Mouse (Mus musculus) kidney, adult 11 months (tissue): ENCODE data around the gene Ppp1r9a.

Experiments
- DNase-seq: peaks from one replicate; pipeline ENCODE4 v3.0.0; 2022

Ppp1r9a gene

GRCm38 (mm10) chr6:5110715-5111048 lies 208.0 kb downstream of the Ppp1r9a start:
- no peak for DNase-seq

DNA sequence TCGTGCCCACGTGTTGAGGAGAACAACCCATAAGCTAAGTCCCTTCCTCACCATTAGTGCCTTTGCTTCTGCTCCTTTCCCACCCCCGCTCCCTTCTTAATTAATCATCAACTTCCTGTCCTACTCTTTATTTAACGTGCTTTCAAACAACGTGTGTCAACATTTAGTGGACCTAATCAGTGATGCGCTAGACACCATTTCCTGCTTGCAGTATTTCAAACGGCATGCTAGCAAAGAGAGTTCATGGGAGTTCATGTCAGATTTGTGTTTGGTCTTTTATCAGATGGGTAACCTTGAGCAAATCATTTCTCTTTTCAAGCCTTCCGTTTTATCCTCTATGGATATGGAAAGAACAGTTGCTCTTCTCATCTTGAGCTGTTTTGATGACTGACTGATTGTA lies 210.4 kb downstream of the Ppp1r9a start:
- DNase-seq: no peak

- no peak for DNase-seq
Observed at GRCm38 (mm10) chr6:5113734-5114133, 211.0 kb downstream of the Ppp1r9a start.

- no peak for DNase-seq
Observed at GRCm38 (mm10) chr6:5114857-5115256, 212.1 kb downstream of the Ppp1r9a start.

DNA sequence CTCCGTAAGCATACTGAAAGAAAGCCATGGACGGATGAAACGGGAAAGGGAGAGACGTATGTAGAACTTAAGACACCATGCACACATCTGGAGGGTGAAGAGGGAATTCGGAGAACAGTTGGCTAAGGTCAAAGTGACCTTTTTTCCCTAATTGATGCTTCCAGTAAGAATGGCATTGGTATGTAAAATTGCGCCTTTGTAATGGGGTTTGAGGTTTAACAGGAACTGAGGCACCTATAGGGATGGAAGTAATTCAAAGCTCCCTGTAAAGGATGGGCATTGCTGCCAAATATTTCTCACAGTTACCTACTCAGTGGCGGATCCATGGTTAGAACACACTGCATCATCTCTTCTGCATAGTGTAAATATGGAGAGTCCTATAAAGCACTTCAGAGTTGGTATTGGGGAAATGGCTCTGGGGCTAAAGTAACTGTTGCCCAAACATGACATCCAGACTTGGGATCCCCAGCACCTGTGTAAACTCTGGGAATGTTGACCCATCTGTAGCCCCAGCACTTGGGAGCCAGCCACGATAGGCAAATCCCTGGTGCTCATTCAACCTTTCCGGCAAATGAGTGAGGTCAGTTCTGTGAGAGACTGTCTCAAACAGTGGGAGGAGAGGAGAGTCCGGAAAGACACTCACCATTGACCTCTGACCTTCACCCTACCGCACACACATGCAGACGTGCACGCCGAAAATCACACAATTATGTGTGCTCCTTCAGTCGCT lies 216.6 kb downstream of the Ppp1r9a start:
- no peak for DNase-seq

DNA sequence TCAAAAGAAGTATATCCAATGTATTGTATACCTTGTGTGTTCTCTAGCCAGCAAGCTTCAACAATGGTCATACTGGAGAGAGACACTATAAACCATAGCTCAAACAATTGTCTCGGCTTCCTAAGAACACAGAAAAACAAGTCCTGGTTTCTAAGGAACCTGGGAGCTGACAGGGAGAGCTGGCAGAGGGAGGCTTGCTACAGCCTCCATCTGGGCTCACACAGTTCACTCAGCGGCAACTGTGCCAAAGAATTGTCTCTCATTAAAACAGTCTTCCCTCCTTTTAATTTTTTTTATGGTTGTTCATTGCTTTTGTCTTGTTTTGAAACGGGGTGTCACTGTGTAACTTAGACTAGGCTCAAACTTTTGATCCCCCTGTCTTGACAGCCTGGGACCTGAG lies 217.5 kb downstream of the Ppp1r9a start:
- no peak for DNase-seq

DNA sequence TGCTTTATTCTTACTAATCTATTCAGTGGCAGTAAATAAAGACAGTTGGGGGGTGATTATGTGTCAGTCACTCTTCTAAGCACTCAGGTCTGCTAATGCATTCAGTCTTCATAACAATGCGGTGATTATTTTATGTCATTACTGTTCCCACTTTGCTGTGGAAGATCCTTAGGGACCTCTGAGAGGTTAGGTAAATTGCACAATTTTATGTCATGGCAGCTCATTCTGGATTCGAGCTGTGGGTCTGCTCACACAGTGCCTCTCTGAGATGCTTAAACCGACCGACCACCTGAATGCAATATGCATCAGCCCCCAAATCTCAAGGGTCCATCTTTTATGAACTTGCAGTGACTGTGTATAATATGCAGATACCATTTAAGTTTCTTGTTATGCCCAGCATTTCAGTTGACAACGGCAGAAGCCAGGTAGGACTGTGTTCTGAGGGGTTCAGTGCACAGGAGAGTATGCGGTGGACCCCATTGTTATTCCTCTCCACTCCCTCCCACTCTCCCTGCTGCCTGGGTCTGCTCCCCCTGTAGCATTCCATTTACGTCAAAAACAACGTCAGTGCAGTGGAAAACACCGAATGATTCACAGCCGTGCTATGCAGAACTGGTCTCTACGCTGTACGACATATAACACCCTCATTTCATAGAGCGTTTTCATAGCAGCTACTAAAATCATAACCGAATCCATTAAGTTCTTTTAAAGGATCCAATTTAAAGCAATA lies 226.8 kb downstream of the Ppp1r9a start:
- DNase-seq: no peak

DNA sequence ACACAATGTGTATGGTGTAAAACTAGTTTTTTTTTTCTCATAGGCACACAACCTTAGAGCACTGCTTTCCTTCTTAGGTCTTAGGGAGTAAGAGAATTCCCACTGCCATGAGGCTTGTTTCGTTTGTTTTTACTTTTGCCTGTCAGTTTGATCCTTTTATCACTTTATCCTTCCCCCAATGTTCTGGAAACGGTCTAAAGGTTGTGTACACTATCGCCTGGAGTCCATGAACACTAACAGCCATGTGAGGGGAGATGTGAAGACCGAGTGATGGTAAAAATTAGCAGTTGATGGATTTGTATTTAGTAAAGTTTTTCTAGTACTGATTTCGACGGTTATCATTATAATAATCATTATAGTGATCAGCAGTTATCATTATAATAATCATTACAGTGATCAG lies 232.3 kb downstream of the Ppp1r9a start:
- DNase-seq: no peak

- no peak for DNase-seq
Observed at GRCm38 (mm10) chr6:5136046-5136445, 233.3 kb downstream of the Ppp1r9a start.

- DNase-seq: no peak
Observed at GRCm38 (mm10) chr6:5138875-5139631, 236.3 kb downstream of the Ppp1r9a start.

GRCm38 (mm10) chr6:5139666-5140065 lies 236.9 kb downstream of the Ppp1r9a start:
- DNase-seq: no peak

DNA sequence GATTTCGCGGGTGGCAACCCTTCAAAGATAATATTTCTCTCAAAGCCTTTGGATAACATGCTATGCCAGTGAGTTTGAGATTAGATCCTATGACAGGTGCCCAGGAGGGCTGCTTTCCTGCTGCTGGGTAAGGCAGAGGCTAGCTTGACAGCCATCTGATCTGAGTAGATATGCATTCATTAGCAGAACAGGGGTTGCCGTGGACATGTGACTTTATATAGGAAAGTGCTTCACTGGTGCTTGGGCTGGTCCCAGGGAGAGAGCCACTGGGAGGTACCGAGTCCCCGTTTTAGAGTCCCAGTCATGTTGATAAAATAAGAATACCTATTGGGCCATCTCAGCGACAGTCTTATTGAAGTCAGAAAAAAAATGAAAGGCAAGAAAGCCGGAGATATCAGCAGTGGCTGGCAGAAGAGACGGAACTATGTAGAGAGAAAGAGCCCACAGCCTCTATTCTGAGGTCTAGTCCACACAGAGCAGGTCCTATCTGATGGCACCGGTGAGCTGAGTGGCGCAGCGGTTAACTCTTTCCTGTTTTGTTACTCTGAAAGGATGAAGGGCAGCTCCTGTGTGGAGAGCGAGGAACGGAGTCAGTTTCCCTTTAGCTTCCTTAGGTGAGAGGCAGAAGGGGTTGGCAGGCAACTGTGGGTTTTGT lies 244.9 kb downstream of the Ppp1r9a start:
- DNase-seq: no peak

- DNase-seq: no peak
Observed at GRCm38 (mm10) chr6:5149941-5150340, 247.2 kb downstream of the Ppp1r9a start.

DNA sequence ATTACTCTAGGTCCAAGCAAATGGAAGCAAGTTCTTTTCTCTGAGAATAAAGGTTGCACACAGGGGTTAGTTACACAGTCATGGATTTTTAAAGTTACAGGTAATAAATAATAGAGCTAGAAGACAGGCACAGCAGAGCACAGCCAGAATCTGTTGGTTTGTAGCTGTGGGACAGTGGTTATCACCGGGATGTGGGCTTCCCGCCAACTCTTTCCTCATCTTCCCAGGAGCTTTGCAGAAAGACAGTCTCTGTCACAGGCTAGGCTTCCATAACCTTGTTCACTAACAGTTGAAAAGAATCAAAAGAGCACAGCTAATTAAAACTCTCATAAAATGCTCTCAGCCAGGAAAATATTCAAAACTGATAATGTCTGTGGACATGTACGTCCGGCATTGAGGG lies 248.5 kb downstream of the Ppp1r9a start:
- DNase-seq: no peak

DNA sequence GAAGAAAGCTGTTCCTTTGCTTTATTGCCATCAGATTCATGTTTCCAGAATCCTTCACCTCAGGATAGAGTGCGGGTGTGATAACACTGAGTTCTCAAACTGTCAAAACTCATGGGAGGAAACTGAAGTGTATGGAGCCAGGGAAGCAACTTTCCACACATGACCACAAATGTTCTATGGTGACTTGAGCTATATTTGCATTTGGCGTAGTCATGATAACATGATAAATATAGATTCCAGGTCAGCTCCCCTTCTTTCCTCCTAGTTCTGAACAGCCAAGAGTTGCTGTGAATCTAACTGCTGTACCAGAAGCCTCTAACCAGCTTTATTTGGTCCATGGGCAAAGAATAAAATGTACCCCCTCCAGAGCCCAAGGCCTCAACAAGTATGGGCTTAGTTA lies 249.5 kb downstream of the Ppp1r9a start:
- DNase-seq: no peak

- no peak for DNase-seq
Observed at GRCm38 (mm10) chr6:5154786-5155185, 252.1 kb downstream of the Ppp1r9a start.

DNA sequence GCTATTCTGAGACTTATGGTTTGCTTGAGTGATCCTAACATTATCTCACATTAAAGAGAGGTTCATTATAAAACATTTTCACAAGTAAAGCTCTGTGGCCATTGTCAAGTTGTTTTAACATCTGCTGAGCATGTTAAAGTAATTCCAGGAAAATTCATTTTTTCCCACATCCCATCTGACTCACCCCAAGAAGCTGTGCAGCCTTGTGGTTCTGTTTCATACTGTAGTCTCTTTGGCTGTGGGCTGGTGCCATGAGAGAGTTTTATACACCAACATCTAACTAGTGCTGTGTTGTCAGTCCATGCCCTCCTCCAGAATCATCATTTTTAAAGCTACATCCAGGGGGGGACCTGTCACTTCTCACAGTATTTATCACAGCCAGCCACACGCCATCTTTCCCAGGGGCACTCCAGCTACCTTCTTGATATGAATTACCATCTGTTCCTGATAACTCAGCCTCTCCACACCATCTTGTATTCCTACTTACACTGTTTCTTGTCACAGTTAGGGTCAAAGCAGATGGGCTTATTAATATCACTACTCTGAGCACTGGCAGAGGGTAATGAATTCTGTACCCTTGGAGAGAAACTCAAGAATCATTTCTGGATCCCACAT lies 252.7 kb downstream of the Ppp1r9a start:
- DNase-seq: no peak

DNA sequence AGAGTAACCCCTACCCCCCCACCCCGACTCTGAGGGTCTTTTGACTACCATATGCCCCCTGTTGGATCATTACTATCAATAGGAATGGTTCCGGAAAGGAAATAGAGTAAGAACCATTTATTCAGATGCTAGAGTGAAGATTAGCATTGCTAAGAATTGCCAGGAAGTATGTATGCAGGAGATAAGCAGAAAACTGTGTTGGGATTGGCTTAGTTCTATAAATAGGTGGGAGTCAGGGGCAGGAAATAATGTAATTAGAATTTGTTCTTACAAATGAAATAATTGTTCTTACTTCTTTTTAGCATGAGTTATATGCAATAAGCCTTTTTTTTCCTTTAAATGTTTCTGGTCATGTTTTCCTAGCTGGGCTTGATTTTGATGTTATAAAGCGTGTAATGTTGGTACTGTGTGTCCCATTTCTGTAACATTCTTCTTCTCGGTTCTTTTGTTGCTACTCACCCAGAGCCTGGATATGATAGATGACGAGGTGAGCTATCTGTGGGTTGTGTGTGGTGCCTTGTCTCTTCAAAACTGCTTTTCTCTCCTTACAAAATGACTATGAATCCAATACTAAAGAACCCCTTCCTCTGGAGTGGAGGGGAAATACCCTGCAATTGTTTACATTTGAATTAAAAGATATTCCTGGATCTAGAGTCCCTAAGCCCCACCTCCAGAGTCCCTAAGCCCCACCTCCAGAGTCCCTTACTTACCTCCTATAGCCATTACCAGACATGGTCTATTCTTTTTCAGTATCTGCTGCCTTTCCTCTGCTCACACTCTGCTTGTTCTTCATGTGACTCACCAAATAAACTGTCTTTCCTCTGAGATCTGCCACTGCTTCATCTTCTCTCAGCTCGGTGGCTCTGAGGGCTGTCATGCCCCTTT lies 254.1 kb downstream of the Ppp1r9a start:
- DNase-seq: no peak

- DNase-seq: no peak
Observed at GRCm38 (mm10) chr6:5159385-5159791, 256.7 kb downstream of the Ppp1r9a start.

DNA sequence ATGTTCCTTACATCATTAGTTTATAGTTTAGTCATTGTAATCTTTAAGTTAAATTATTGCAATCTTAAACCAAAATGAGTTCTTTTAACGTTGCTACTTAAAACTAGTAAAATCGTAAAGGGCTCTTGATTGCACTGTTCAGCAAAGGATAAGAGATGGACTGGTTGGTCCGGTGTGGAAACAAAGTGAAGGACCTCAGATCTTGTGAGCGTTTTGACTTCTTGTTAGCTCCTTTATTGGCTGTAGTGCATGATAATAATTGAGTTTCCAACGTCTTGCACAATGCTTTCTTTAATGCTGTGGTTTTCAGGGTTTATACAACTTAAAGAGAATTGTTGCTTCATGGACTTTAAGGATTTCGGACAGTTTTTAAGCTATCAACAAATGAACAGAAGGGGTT lies 259.3 kb downstream of the Ppp1r9a start:
- no peak for DNase-seq

- no peak for DNase-seq
Observed at GRCm38 (mm10) chr6:5163507-5164144, 260.9 kb downstream of the Ppp1r9a start.
